Comparison of ENCODE assay signal across 23 mouse cellular contexts in the genomic region with DNA sequence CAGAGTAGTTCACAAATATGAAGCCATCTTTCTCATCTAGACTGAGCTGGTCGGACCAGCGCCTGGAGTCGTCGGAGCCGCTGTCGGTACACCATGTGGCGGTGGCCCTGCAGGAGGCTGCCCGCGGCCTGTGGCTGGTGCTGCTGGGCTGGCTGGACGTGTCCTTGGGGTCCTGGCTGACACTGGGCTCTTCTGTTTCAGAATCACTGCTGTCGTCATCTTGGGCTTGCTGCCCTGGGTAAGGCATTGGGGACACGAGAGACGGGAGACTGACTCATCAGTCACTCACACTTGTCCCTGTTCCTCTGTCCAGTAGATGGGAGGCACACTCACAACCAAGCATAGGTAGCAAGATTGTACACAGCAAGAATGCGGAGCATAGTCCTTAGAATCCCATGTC.
DNase-seq lines count a peak whose midpoint lies in the region; TF ChIP-seq lines count a peak whose summit lies in the region.
"Had no signal": no experiment of that assay in that cellular context is flagged by ENCODE, and none has a peak within 500 bp of the region (broad histone marks: within the 10 kb centered on the region; RNA-seq: fewer than 3 reads in every experiment).

No protein-coding gene starts in this region.

- H3K4me1 ChIP-seq in E14TG2a.4 (replicated peaks; ENCODE audit: low read depth, low read length), result peaks cover 98% of the 10 kb centered on the region
- H3K4me1 ChIP-seq: embryonic facial prominence, embryonic 12.5 days; embryonic facial prominence, embryonic 15.5 days; heart, embryonic 12.5 days; heart, embryonic 15.5 days had no signal

- peak; percentile 86 to 92 for DNase-seq in adrenal gland, adult (ENCODE audit: inconsistent age in 2 of 2, low spot score in 1 of 2)
- peak; percentile 87 for DNase-seq in adrenal gland, adult 8-10 months
- DNase-seq in adrenal gland, postnatal 25 days, result peak; percentile 84
- DNase-seq in kidney, adult 8-10 months, result no peak
- DNase-seq in heart, postnatal 25 days (ENCODE audit: low spot score), result no peak
- no peak for DNase-seq in left cerebral cortex, postnatal 14 days (ENCODE audit: low spot score in 2 of 2)
- DNase-seq in thymus, adult 18-20 months, result no peak
- DNase-seq: B cell, adult 2 months; cerebellum, adult 11-12 months; cerebellum, adult 9-11 months; cerebellum, postnatal 25 days; forebrain, postnatal 0 days; gastrocnemius, postnatal 25 days; heart, adult 18-20 months; heart, postnatal 10 days; heart, postnatal 4 days; kidney, adult 18-20 months had no signal

- peaks cover 9% of the 10 kb centered on the region for H3K9me3 ChIP-seq in E14TG2a.4 (ENCODE audit: low read length)
- H3K9me3 ChIP-seq: embryonic facial prominence, embryonic 12.5 days; embryonic facial prominence, embryonic 15.5 days; heart, embryonic 12.5 days; heart, embryonic 15.5 days had no signal

- peak overlapping the region; percentile 53 for H3K4me3 ChIP-seq in E14TG2a.4 (replicated peaks; ENCODE audit: low read length)
- H3K4me3 ChIP-seq: embryonic facial prominence, embryonic 12.5 days; embryonic facial prominence, embryonic 15.5 days; heart, embryonic 12.5 days; heart, embryonic 15.5 days had no signal

- intact Hi-C loops in heart, postnatal 25 days (cut with DNase I), result no loop called here
- intact Hi-C loops in left cerebral cortex, postnatal 14 days (cut with DNase I), result no loop called here

- TF ChIP-seq CTCF in E14TG2a.4 (conservative IDR thresholded peaks at IDR 0.05; ENCODE audit: low read length), result no peak

- peaks cover 95% of the 10 kb centered on the region for H3K36me3 ChIP-seq in E14TG2a.4 (ENCODE audit: insufficient read depth, low read length)

- no peaks in the 10 kb centered on the region for H3K27me3 ChIP-seq in E14TG2a.4 (ENCODE audit: insufficient read depth, low read length)
- H3K27me3 ChIP-seq: CH12.LX; embryonic facial prominence, embryonic 12.5 days; embryonic facial prominence, embryonic 15.5 days; heart, embryonic 12.5 days; heart, embryonic 15.5 days had no signal

Comparison
In these comparisons a context has a peak if more than half of its experiments do, and no peak if none do; other contexts are left out.
1. DNase-seq: peak in adrenal gland, adult (2 of 2), adrenal gland, adult 8-10 months (single experiment) and adrenal gland, postnatal 25 days (single experiment); none in kidney, adult 8-10 months (0 of 2), heart, postnatal 25 days (single experiment), left cerebral cortex, postnatal 14 days (0 of 2) and thymus, adult 18-20 months (0 of 2).